10 mouse cellular contexts compared by ENCODE assay signal in the genomic region with DNA sequence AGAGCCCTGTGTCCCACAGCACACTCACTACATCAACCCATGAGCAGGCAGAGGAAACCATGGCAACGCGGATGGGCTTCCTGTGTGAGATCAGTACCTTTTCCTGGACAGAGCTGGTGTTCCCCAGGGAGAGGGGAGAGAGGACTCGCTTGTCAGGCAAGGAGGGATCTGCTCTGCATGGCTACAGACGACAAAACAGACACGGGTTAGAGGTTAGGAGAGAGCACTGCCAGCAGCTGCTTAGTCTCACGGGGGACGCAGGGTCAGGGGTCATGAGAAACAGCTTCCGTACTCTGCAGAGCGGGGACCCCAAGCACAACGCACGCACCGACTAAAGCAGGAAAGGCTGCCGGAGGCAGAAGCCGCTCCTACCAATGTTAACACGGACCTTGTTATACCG.
DNase-seq lines count a peak whose midpoint lies in the region; ATAC-seq lines count a peak whose summit lies in the region.
"Had no signal": no experiment of that assay in that cellular context is flagged by ENCODE, and none has a peak within 500 bp of the region (broad histone marks: within the 10 kb centered on the region; RNA-seq: fewer than 3 reads in every experiment).

No protein-coding gene starts in this region.

- peak; percentile 60; the same call in 1 of the 2 replicates for ATAC-seq in liver, embryonic 11.5 days (replicated peaks; ENCODE audit: low FRiP score)
- ATAC-seq in CD4-positive, CD25-positive, alpha-beta regulatory T cell, adult 4 months, result no peak
- no peak for ATAC-seq in granulocyte monocyte progenitor cell, adult 5-6 weeks (replicated peaks; ENCODE audit: poor library complexity, severe bottlenecking)

- H3K9me3 ChIP-seq in liver, embryonic 11.5 days (ENCODE audit: control insufficient read depth, low read length), result no peaks in the 10 kb centered on the region
- H3K9me3 ChIP-seq in midbrain, embryonic 10.5 days (replicated peaks), result no peaks in the 10 kb centered on the region
- H3K9me3 ChIP-seq: embryonic facial prominence, embryonic 13.5 days had no signal

- H3K4me1 ChIP-seq in liver, embryonic 11.5 days (replicated peaks; ENCODE audit: control insufficient read depth, insufficient read depth, low read length), result no peaks in the 10 kb centered on the region
- H3K4me1 ChIP-seq in midbrain, embryonic 10.5 days, result peaks cover 20% of the 10 kb centered on the region
- H3K4me1 ChIP-seq: embryonic facial prominence, embryonic 13.5 days had no signal

- WGBS in liver, embryonic 11.5 days, result 69% methylated on average over 16 of the region's 16 CpGs
- 71% methylated on average over 16 of the region's 16 CpGs for WGBS in midbrain, embryonic 10.5 days

- no peaks in the 10 kb centered on the region for H3K27me3 ChIP-seq in liver, embryonic 11.5 days (replicated peaks; ENCODE audit: control insufficient read depth, insufficient read depth, low read length)
- no peaks in the 10 kb centered on the region for H3K27me3 ChIP-seq in midbrain, embryonic 10.5 days (ENCODE audit: low read depth, poor library complexity, severe bottlenecking)
- H3K27me3 ChIP-seq: embryonic facial prominence, embryonic 13.5 days had no signal

- peaks cover 20% of the 10 kb centered on the region for H3K36me3 ChIP-seq in liver, embryonic 11.5 days (ENCODE audit: control insufficient read depth, insufficient read depth, low read length)
- peaks cover 93% of the 10 kb centered on the region for H3K36me3 ChIP-seq in midbrain, embryonic 10.5 days

- no peak overlapping the region for H3K9ac ChIP-seq in liver, embryonic 11.5 days (ENCODE audit: low read depth, low read length)
- H3K9ac ChIP-seq: embryonic facial prominence, embryonic 13.5 days had no signal

- DNase-seq in liver, embryonic 11.5 days (ENCODE audit: low spot score), result no peak
- DNase-seq in liver, result no peak
- peak; percentile 70 to 81 for DNase-seq in heart, adult 9 months (ENCODE audit: low spot score in 2 of 2)
- peak; percentile 61 to 65 for DNase-seq in kidney, adult 8-10 months
- peak; percentile 40 for DNase-seq in midbrain, embryonic 10.5 days (ENCODE audit: low spot score)
- DNase-seq in urinary bladder, postnatal 14 days (ENCODE audit: low spot score), result no peak

- H3K4me3 ChIP-seq in liver, embryonic 11.5 days (ENCODE audit: low read depth, low read length), result no peak overlapping the region
- H3K4me3 ChIP-seq in midbrain, embryonic 10.5 days, result no peak overlapping the region
- H3K4me3 ChIP-seq: embryonic facial prominence, embryonic 13.5 days had no signal

- no peak overlapping the region for H3K27ac ChIP-seq in liver, embryonic 11.5 days (ENCODE audit: low read depth, low read length)
- H3K27ac ChIP-seq in midbrain, embryonic 10.5 days (replicated peaks), result peak overlapping the region; percentile 33; the same call in 1 of the 2 replicates
- H3K27ac ChIP-seq: embryonic facial prominence, embryonic 13.5 days; macrophage had no signal

- H3K4me2 ChIP-seq in liver, embryonic 11.5 days, result no peak overlapping the region
- H3K4me2 ChIP-seq: embryonic facial prominence, embryonic 13.5 days had no signal

Comparison
In these comparisons a context has a peak if more than half of its experiments do, and no peak if none do; other contexts are left out.
1. DNase-seq: peak in heart, adult 9 months (2 of 2), kidney, adult 8-10 months (2 of 2) and midbrain, embryonic 10.5 days (single experiment); none in liver, embryonic 11.5 days (single experiment), liver (single experiment) and urinary bladder, postnatal 14 days (single experiment).